Mouse (Mus musculus): Measurements from ENCODE around the gene Mrtfa. TPM values are rescaled to one million over a fixed set of nuclear protein-coding genes. Genes with fewer than 3 reads are reported as not detected.

Mrtfa gene
- total RNA-seq, 2 experiments from 2014 or later = 8.2 to 9.1 TPM

Other genes starting within 250 kb of the Mrtfa start
- 10 to 100 TPM; 87.1 to 88.8 TPM for gene Adsl, start 242.3 kb downstream of the Mrtfa start, total RNA-seq (2021)
- 10 to 100 TPM; 10.8 to 12.8 TPM for gene Sgsm3, start 213.0 kb downstream of the Mrtfa start, total RNA-seq (2021)
- gene Mchr1, start 44.7 kb upstream of the Mrtfa start, total RNA-seq (2021) = not detected
- 10 to 100 TPM; 17.2 to 17.8 TPM for gene Slc25a17, start 170.1 kb upstream of the Mrtfa start, total RNA-seq (2021)
- 100 to 1,000 TPM in 1 of 2 experiments, 10 to 100 TPM in 1; 86.0 to 108 TPM for gene St13, start 209.3 kb upstream of the Mrtfa start, total RNA-seq (2021)
- gene Xpnpep3, start 209.4 kb upstream of the Mrtfa start, total RNA-seq (2021) = 10 to 100 TPM; 10.2 to 12.6 TPM
- not detected for gene Dnajb7, start 217.5 kb upstream of the Mrtfa start, total RNA-seq (2021)

Measured in heart, postnatal 25 days (tissue).